Mouse (Mus musculus): ENCODE data around the gene Dph1.
"Not testable (repeated sequence)": the region's sequence is repeated elsewhere in the genome, so short reads cannot be mapped to it uniquely, and the experiment has no call there.

DNA sequence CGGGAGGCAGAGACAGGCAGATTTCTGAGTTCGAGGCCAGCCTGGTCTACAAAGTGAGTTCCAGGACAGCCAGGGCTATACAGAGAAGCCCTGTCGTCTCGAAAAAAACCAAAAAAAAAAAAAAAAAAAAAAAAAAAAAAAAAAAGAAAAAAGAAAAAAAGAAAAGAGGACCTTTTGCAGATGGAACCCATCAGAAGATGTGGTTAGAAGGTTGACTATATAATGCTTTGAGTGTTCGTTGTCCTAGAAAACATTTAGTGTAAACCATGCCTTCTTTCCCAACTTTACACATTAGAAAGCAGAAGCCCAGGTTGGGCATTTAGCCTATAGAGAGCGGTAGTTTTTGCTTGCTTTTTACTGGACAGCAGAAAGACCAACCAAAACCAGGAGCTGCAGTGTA lies 16.5 kb downstream of the Dph1 start:
- not testable (repeated sequence) for TF ChIP-seq CTCF (IDR thresholded peaks at IDR 0.05; ENCODE audit: control insufficient read depth, insufficient read depth, low read length); POLR2A (IDR thresholded peaks at IDR 0.05; ENCODE audit: borderline replicate concordance, control insufficient read depth, low read depth, low read length)
